Comparison of ENCODE assay signal across 8 mouse cellular contexts in genomic region chr10:39370786-39371221, GRCm38 (mm10). TPM values are rescaled to one million over a fixed set of nuclear protein-coding genes. Genes with fewer than 3 reads are reported as not detected.
DNase-seq lines count a peak whose midpoint lies in the region; ATAC-seq and TF ChIP-seq lines count a peak whose summit lies in the region.

No protein-coding gene starts in this region.

- H3ac ChIP-seq in myocyte (ENCODE audit: control insufficient read depth, insufficient read length): peak overlapping the region; percentile 97

- H3K27me3 ChIP-seq in heart, embryonic 14.5 days (ENCODE audit: control insufficient read depth, insufficient read depth, low read length): no peaks in the 10 kb centered on the region
- peaks cover 7% of the 10 kb centered on the region; the same call in 1 of the 2 replicates for H3K27me3 ChIP-seq in limb, embryonic 13.5 days
- H3K27me3 ChIP-seq in myocyte (ENCODE audit: control insufficient read depth, insufficient read depth, insufficient read length): no peaks in the 10 kb centered on the region

- H3K4me3 ChIP-seq in heart, embryonic 14.5 days (ENCODE audit: control insufficient read depth in 1 of 2, insufficient read depth in 1 of 2, low read depth in 1 of 2, low read length in 2 of 2): peak overlapping the region; percentile 75 to 98
- H3K4me3 ChIP-seq in limb, embryonic 13.5 days: peak overlapping the region; percentile 91
- H3K4me3 ChIP-seq in myocyte: peak overlapping the region; percentile 73

- peaks cover 11 to 28% of the 10 kb centered on the region in 2 experiments for H3K4me1 ChIP-seq in heart, embryonic 14.5 days (ENCODE audit: control insufficient read depth in 2 of 2, insufficient read depth in 2 of 2, low read length in 2 of 2)
- H3K4me1 ChIP-seq in limb, embryonic 13.5 days: peaks cover 36% of the 10 kb centered on the region

- no peaks in the 10 kb centered on the region for H3K9me3 ChIP-seq in heart, embryonic 14.5 days (ENCODE audit: control insufficient read depth, low read length)
- H3K9me3 ChIP-seq in limb, embryonic 13.5 days: no peaks in the 10 kb centered on the region

- DNase-seq in adrenal gland, adult 18-20 months (ENCODE audit: low spot score in 2 of 2): peak; percentile 38 to 46
- no peak for DNase-seq in adrenal gland, postnatal 4 days (ENCODE audit: low spot score in 2 of 2)
- peak; percentile 15 to 26 for DNase-seq in CD8-positive naive resting alpha-beta T cell, adult 2 months (ENCODE audit: low read depth in 2 of 2, low spot score in 2 of 2)
- DNase-seq in cerebellum, adult 9-10 months: peak; percentile 63
- DNase-seq in urinary bladder, adult 2 months (ENCODE audit: low spot score): no peak

- peak overlapping the region; percentile 95 for H3K4me2 ChIP-seq in heart, embryonic 14.5 days (ENCODE audit: low read length)
- H3K4me2 ChIP-seq in limb, embryonic 13.5 days (replicated peaks): peak overlapping the region; percentile 79
- H3K4me2 ChIP-seq in myocyte (ENCODE audit: low read depth): peak overlapping the region; percentile 86

- WGBS in heart, embryonic 14.5 days: 10% methylated on average over 8 of the region's 8 CpGs
- WGBS in limb, embryonic 13.5 days: 4% methylated on average over 8 of the region's 8 CpGs

- peaks cover 53% of the 10 kb centered on the region for H3K79me2 ChIP-seq in myocyte (ENCODE audit: control insufficient read depth, insufficient read depth)

- no peaks in the 10 kb centered on the region for H3K36me3 ChIP-seq in heart, embryonic 14.5 days (ENCODE audit: control insufficient read depth, insufficient read depth, low read length)
- H3K36me3 ChIP-seq in limb, embryonic 13.5 days: no peaks in the 10 kb centered on the region
- peaks cover 8% of the 10 kb centered on the region for H3K36me3 ChIP-seq in myocyte (ENCODE audit: control insufficient read depth, insufficient read depth)

- H3K27ac ChIP-seq in heart, embryonic 14.5 days (replicated peaks in 1 of 2; ENCODE audit: control insufficient read depth in 1 of 2, insufficient read depth in 1 of 2, low read depth in 2 of 2, low read length in 2 of 2): peak overlapping the region; percentile 52 to 89; a peak in 3 of 4 replicates
- H3K27ac ChIP-seq in limb, embryonic 13.5 days: peak overlapping the region; percentile 28; the same call in 1 of the 2 replicates

- ATAC-seq in heart, embryonic 14.5 days (ENCODE audit: insufficient number of reproducible peaks, insufficient read depth, low FRiP score, low read depth): no peak
- no peak for ATAC-seq in limb, embryonic 13.5 days (ENCODE audit: low FRiP score, low read depth)

- no peak for TF ChIP-seq POLR2A in myocyte (IDR thresholded peaks at IDR 0.05; ENCODE audit: insufficient read length, low read depth)

- H3K9ac ChIP-seq in heart, embryonic 14.5 days (ENCODE audit: low read length): peak overlapping the region; percentile 92
- peak overlapping the region; percentile 94 for H3K9ac ChIP-seq in limb, embryonic 13.5 days

TF ChIP-seq in myocyte, 11 proteins besides CTCF, POLR2A, EP300 and RAD21:
- TF ChIP-seq CEBPB (IDR thresholded peaks at IDR 0.05; ENCODE audit: insufficient read depth, poor library complexity, severe bottlenecking) (no peak), MYOD1 (IDR thresholded peaks at IDR 0.05; ENCODE audit: control insufficient read depth in 1 of 3, insufficient read length in 2 of 3, low read depth in 2 of 3) (peak in 1 of 3 experiments; percentile 47)

RNA-seq across cellular contexts. Expression of gene Fyn, which starts 2.1 kb away (rescaled TPM):
- total RNA-seq in adrenal gland, adult 18-20 months (2021): 10 to 100 TPM; 41.4 to 46.2 TPM
- 10 to 100 TPM; 67.7 to 74.4 TPM for total RNA-seq in adrenal gland, postnatal 4 days (2021)
- 20.3 and 22.2 TPM in 2 replicates for polyA plus RNA-seq in heart, embryonic 14.5 days (2014; fragmentation: Nextera tagmentation; extraction: Ambion mirVana)
- 28.0 and 29.6 TPM in 2 replicates for polyA plus RNA-seq in limb, embryonic 13.5 days (2015; fragmentation: Nextera tagmentation; extraction: Ambion mirVana)
- 148 TPM for polyA plus RNA-seq in myocyte (2012; fragmentation: generic; extraction: Trizol)
- 20.6 and 23.3 TPM in 2 replicates for polyA plus RNA-seq in urinary bladder, adult 2 months (2012; rRNA removed)

Comparison
In these comparisons a context has a peak if more than half of its experiments do, and no peak if none do; other contexts are left out.
1. DNase-seq: peak in adrenal gland, adult 18-20 months (2 of 2), CD8-positive naive resting alpha-beta T cell, adult 2 months (2 of 2) and cerebellum, adult 9-10 months (single experiment); none in adrenal gland, postnatal 4 days (0 of 2) and urinary bladder, adult 2 months (single experiment).
2. Peak in every context shown above with its lines, with median percentiles within 50 percentile points of each other: H3K4me2 ChIP-seq and H3K4me3 ChIP-seq.